Mouse (Mus musculus): ENCODE measurements around the gene Mpv17l2. TPM values are rescaled to one million over a fixed set of nuclear protein-coding genes. Genes with fewer than 3 reads are reported as not detected.

The Mpv17l2 gene
- polyA plus RNA-seq, 1 experiment = 73.0 TPM

DNA sequence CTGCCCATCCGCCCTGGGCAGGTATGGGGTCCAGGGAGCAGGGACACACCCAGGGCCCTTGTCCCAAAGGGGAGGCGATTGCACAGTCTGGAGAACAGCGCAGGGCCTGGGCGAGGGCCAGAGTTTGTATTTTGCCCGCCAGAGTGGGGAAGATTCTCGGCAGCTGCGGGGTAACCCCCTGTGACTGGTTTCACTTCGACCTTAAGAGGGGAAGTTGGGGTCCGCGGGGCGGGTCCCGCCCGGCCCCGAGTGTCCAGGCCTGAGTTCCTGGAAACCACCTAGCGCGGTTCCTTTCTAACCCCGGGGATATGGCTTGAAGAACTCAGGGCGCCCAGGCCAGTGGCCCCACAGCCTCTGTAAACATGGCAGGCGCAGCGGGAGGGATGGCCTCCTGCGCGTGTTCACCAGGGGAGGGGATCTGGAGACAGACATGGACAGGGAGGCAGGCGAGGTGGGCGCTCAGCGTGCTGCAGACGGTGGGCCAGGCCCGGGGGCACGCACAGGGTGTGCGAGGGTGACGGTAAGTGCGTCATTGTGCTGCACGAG lies 7.6 kb upstream of the Mpv17l2 start:
- Histone ChIP-seq H3ac (ENCODE audit: control insufficient read depth, insufficient read length) (no peak overlapping the region), H3K79me2 (ENCODE audit: control insufficient read depth, insufficient read depth) (no peaks in the 10 kb centered on the region), H3K36me3 (ENCODE audit: control insufficient read depth, insufficient read depth) (peaks cover 6% of the 10 kb centered on the region), H3K4me2 (ENCODE audit: low read depth) (no peak overlapping the region), H3K27me3 (ENCODE audit: control insufficient read depth, insufficient read depth, insufficient read length) (no peaks in the 10 kb centered on the region), H3K4me3 (no peak overlapping the region)
- TF ChIP-seq E2F4 (IDR thresholded peaks at IDR 0.05; ENCODE audit: insufficient read depth) (no peak), SRF (IDR thresholded peaks at IDR 0.05; ENCODE audit: control insufficient read depth, insufficient read length, low read depth) (no peak), POLR2AphosphoS2 (IDR thresholded peaks at IDR 0.05; ENCODE audit: insufficient read length, low read depth) (no peak), MYOG (IDR thresholded peaks at IDR 0.05; ENCODE audit: control insufficient read depth in 1 of 3, insufficient read depth in 1 of 3, insufficient read length in 2 of 3, low read depth in 2 of 3) (no peak), TCF3 (IDR thresholded peaks at IDR 0.05; ENCODE audit: insufficient read length, low read depth) (no peak), CEBPB (IDR thresholded peaks at IDR 0.05; ENCODE audit: insufficient read depth, poor library complexity, severe bottlenecking) (no peak)

DNA sequence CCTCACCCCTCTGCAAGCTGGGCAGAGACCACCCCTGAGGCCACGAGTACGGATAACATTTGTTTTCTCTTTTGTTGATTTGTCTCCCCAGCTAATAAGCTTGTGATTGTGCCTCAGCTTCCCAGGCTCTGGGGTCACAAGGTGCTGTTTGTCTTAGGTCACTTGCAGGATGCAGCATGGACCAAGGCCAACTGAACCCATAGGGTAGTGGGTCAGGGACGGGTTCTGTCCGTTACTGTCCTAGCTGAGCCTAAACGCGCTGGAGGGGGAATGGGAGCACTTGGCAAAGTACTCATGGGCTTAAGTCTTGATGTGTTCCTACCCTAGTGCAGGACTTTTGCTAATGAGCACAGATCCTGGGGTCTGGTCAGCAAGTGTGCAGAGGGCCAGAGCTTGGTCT lies 6.8 kb upstream of the Mpv17l2 start:
- Histone ChIP-seq H3K79me2 (ENCODE audit: control insufficient read depth, insufficient read depth) (no peaks in the 10 kb centered on the region), H3K36me3 (ENCODE audit: control insufficient read depth, insufficient read depth) (peaks cover 6% of the 10 kb centered on the region), H3K4me3 (no peak overlapping the region), H3K4me2 (ENCODE audit: low read depth) (no peak overlapping the region), H3K27me3 (ENCODE audit: control insufficient read depth, insufficient read depth, insufficient read length) (no peaks in the 10 kb centered on the region), H3ac (ENCODE audit: control insufficient read depth, insufficient read length) (no peak overlapping the region)
- TF ChIP-seq SRF (IDR thresholded peaks at IDR 0.05; ENCODE audit: control insufficient read depth, insufficient read length, low read depth) (no peak), TCF3 (IDR thresholded peaks at IDR 0.05; ENCODE audit: insufficient read length, low read depth) (no peak), MYOD1 (IDR thresholded peaks at IDR 0.05; ENCODE audit: control insufficient read depth in 1 of 3, insufficient read length in 2 of 3, low read depth in 2 of 3) (no peak), POLR2AphosphoS2 (IDR thresholded peaks at IDR 0.05; ENCODE audit: insufficient read length, low read depth) (peak; percentile 27)

DNA sequence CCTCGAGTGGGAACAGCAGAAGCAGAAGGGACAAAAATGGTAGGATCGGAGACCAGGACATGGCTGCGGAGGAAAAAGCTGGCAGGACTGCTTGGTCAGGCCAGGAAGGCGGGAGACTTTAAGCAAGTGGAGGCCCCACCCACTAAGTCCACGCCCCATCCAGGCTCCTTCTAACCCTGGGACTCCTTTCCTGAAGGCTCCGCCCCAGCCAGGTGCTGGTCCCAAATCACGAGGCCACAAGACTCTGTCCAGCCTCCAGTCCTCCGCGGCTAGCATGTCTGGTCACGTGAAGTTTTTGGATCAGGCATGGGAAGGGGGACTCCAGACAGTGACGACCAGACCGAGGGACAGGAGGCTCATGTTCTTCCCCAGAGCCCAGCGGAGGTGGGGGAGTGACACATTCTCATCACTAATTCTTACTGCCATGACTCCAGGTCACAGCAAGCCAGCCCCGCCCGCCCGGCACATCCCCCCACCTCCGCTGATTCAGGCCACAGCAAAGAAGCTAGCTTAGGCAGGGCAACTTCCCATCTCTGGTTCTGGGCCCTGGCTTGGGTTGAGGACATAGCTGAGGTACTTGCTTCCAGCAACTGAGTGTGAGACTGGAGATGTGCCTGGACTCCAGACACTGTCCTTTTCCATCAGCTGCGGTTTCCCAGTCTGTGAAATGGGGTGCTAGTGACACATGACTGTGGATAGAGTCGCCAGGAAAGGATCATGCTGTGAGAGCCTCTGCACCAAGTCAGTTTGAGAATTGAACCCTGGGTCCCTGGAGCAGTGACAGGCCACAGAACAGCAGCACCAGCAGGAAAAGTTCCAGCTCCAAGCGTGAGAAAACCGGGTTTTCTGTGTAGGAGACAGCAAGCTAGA lies 6.1 kb upstream of the Mpv17l2 start:
- Histone ChIP-seq H3K27me3 (ENCODE audit: control insufficient read depth, insufficient read depth, insufficient read length) (no peaks in the 10 kb centered on the region), H3K4me2 (ENCODE audit: low read depth) (peak overlapping the region; percentile 99), H3ac (ENCODE audit: control insufficient read depth, insufficient read length) (peak overlapping the region; percentile 14), H3K4me3 (peak overlapping the region; percentile 43), H3K79me2 (ENCODE audit: control insufficient read depth, insufficient read depth) (no peaks in the 10 kb centered on the region), H3K36me3 (ENCODE audit: control insufficient read depth, insufficient read depth) (peaks cover 6% of the 10 kb centered on the region)
- peak; percentile 90 for TF ChIP-seq POLR2AphosphoS2 (IDR thresholded peaks at IDR 0.05; ENCODE audit: insufficient read length, low read depth)
- peak; percentile 79 for TF ChIP-seq POLR2A (IDR thresholded peaks at IDR 0.05; ENCODE audit: insufficient read length, low read depth)
- no peak for TF ChIP-seq MYOG (IDR thresholded peaks at IDR 0.05; ENCODE audit: control insufficient read depth in 1 of 3, insufficient read depth in 1 of 3, insufficient read length in 2 of 3, low read depth in 2 of 3)
- TF ChIP-seq TCF12 (IDR thresholded peaks at IDR 0.05; ENCODE audit: insufficient read depth, poor library complexity, severe bottlenecking) = no peak
- no peak for TF ChIP-seq MAX (IDR thresholded peaks at IDR 0.05; ENCODE audit: low read depth)
- TF ChIP-seq E2F4 (IDR thresholded peaks at IDR 0.05; ENCODE audit: insufficient read depth) = no peak
- TF ChIP-seq USF1 (IDR thresholded peaks at IDR 0.05; ENCODE audit: low read depth) = peak; percentile 77
- no peak for TF ChIP-seq CEBPB (IDR thresholded peaks at IDR 0.05; ENCODE audit: insufficient read depth, poor library complexity, severe bottlenecking)
- no peak for TF ChIP-seq REST (IDR thresholded peaks at IDR 0.05; ENCODE audit: insufficient read depth, insufficient read length)
- no peak for TF ChIP-seq TCF3 (IDR thresholded peaks at IDR 0.05; ENCODE audit: insufficient read length, low read depth)
- TF ChIP-seq SRF (IDR thresholded peaks at IDR 0.05; ENCODE audit: control insufficient read depth, insufficient read length, low read depth) = no peak
- TF ChIP-seq MYOD1 (IDR thresholded peaks at IDR 0.05; ENCODE audit: control insufficient read depth in 1 of 3, insufficient read length in 2 of 3, low read depth in 2 of 3) = peak in 1 of 3 experiments; percentile 25

GRCm38 (mm10) chr8:70765838-70766570 lies 5.3 kb upstream of the Mpv17l2 start:
- Histone ChIP-seq H3ac (ENCODE audit: control insufficient read depth, insufficient read length) (peak overlapping the region; percentile 14), H3K36me3 (ENCODE audit: control insufficient read depth, insufficient read depth) (peaks cover 6% of the 10 kb centered on the region)
- TF ChIP-seq POLR2A (IDR thresholded peaks at IDR 0.05; ENCODE audit: insufficient read length, low read depth) = no peak
- no peak for TF ChIP-seq MYOD1 (IDR thresholded peaks at IDR 0.05; ENCODE audit: control insufficient read depth in 1 of 3, insufficient read length in 2 of 3, low read depth in 2 of 3)
- no peak for TF ChIP-seq USF1 (IDR thresholded peaks at IDR 0.05; ENCODE audit: low read depth)
- TF ChIP-seq MAX (IDR thresholded peaks at IDR 0.05; ENCODE audit: low read depth) = no peak
- no peak for TF ChIP-seq MYOG (IDR thresholded peaks at IDR 0.05; ENCODE audit: control insufficient read depth in 1 of 3, insufficient read depth in 1 of 3, insufficient read length in 2 of 3, low read depth in 2 of 3)
- no peak for TF ChIP-seq TCF12 (IDR thresholded peaks at IDR 0.05; ENCODE audit: insufficient read depth, poor library complexity, severe bottlenecking)
- no peak for TF ChIP-seq REST (IDR thresholded peaks at IDR 0.05; ENCODE audit: insufficient read depth, insufficient read length)
- TF ChIP-seq E2F4 (IDR thresholded peaks at IDR 0.05; ENCODE audit: insufficient read depth) = no peak
- TF ChIP-seq CEBPB (IDR thresholded peaks at IDR 0.05; ENCODE audit: insufficient read depth, poor library complexity, severe bottlenecking) = no peak
- TF ChIP-seq POLR2AphosphoS2 (IDR thresholded peaks at IDR 0.05; ENCODE audit: insufficient read length, low read depth) = no peak
- no peak for TF ChIP-seq SRF (IDR thresholded peaks at IDR 0.05; ENCODE audit: control insufficient read depth, insufficient read length, low read depth)
- no peak for TF ChIP-seq TCF3 (IDR thresholded peaks at IDR 0.05; ENCODE audit: insufficient read length, low read depth)

More at GRCm38 (mm10) chr8:70765838-70766570, 5.3 kb upstream of the Mpv17l2 start:
- H3K27me3 ChIP-seq (ENCODE audit: control insufficient read depth, insufficient read depth, insufficient read length) = no peaks in the 10 kb centered on the region
- no peaks in the 10 kb centered on the region for H3K79me2 ChIP-seq (ENCODE audit: control insufficient read depth, insufficient read depth)
- peak overlapping the region; percentile 99 for H3K4me2 ChIP-seq (ENCODE audit: low read depth)
- H3K4me3 ChIP-seq = peak overlapping the region; percentile 43

All from myocyte (in vitro differentiated cells).